In the genomic region with DNA sequence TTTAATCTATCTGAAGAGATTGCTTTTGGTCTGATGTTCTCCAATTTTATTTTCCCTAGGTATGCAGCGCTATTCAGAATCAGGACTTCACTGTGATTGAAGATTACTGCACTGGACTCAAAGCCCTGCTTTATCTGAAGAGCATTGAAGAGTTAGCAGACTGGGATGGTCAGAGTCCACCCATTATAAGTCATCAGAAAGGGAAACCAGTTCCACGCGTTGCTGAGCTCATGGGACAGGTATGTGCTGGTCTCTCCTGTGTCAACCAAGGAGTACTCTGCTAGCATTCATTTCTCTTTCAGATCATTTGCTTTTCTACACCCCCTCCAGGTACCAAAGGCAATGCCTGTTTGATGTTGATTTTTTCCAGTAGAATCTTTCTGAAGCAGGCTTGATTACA, we compare ENCODE assay signal across 25 mouse cellular contexts.
DNase-seq lines count a peak whose midpoint lies in the region; ATAC-seq and TF ChIP-seq lines count a peak whose summit lies in the region.
"Had no signal": no experiment of that assay in that cellular context is flagged by ENCODE, and none has a peak within 500 bp of the region (broad histone marks: within the 10 kb centered on the region; RNA-seq: fewer than 3 reads in every experiment).

No protein-coding gene starts in this region.

- CTCF ChIA-PET in Patski (lab: Charles Lee) = interaction anchor here (1.2 to 1.5 kb wide), 2 partner anchors 13 to 34 kb away, joined by 3 to 4 read pairs; no protein-coding TSS in a partner anchor

- peak; percentile 58; the same call in 1 of the 2 replicates for ATAC-seq in stomach, embryonic 15.5 days (ENCODE audit: insufficient read depth, low FRiP score, low read depth)
- ATAC-seq in stomach, postnatal 0 days (ENCODE audit: low FRiP score, low TSS enrichment) = no peak
- peak; percentile 98 for ATAC-seq in Patski
- peak; percentile 84 for ATAC-seq in intestine, embryonic 15.5 days
- ATAC-seq: activated CD4-positive, CD25-positive, alpha-beta regulatory T cell, adult 4 months; CD4-positive, CD25-positive, alpha-beta regulatory T cell, adult 4 months; forebrain, embryonic 14.5 days; hindbrain, embryonic 16.5 days had no signal

- POLR2A ChIA-PET in Patski (lab: Charles Lee) = no interaction called here

- in situ Hi-C loops in Patski (cut with MboI; ENCODE audit: low pct_unique_long_range_greater_than_20kb) = no loop called here

- WGBS in stomach, embryonic 15.5 days = 77% methylated on average over 3 of the region's 3 CpGs
- 78% methylated on average over 3 of the region's 3 CpGs for WGBS in stomach, postnatal 0 days
- WGBS in intestine, embryonic 15.5 days = 73% methylated on average over 3 of the region's 3 CpGs

- no peak for TF ChIP-seq EP300 in stomach, postnatal 0 days (optimal IDR thresholded peaks at IDR 0.05)

- no peaks in the 10 kb centered on the region for H3K9me3 ChIP-seq in stomach, embryonic 15.5 days
- no peaks in the 10 kb centered on the region for H3K9me3 ChIP-seq in stomach, postnatal 0 days (ENCODE audit: control insufficient read depth, low read length)
- no peaks in the 10 kb centered on the region for H3K9me3 ChIP-seq in intestine, embryonic 15.5 days
- H3K9me3 ChIP-seq: forebrain, embryonic 10.5 days; heart, embryonic 12.5 days; heart, embryonic 15.5 days; hindbrain, embryonic 10.5 days; hindbrain, embryonic 13.5 days had no signal

- no peak for TF ChIP-seq CTCF in stomach, postnatal 0 days (IDR thresholded peaks at IDR 0.05; ENCODE audit: low read depth)
- no peak for TF ChIP-seq CTCF in Patski (IDR thresholded peaks at IDR 0.05)

- H3K4me2 ChIP-seq in stomach, embryonic 15.5 days = no peak overlapping the region
- H3K4me2 ChIP-seq in stomach, postnatal 0 days (replicated peaks; ENCODE audit: low read depth) = no peak overlapping the region
- H3K4me2 ChIP-seq in intestine, embryonic 15.5 days (replicated peaks) = no peak overlapping the region
- H3K4me2 ChIP-seq: heart, embryonic 12.5 days; heart, embryonic 15.5 days; hindbrain, embryonic 13.5 days had no signal

- intact Hi-C loops in left cerebral cortex, postnatal 36 days (cut with DNase I) = no loop called here

- no peaks in the 10 kb centered on the region for H3K36me3 ChIP-seq in stomach, embryonic 15.5 days
- no peaks in the 10 kb centered on the region for H3K36me3 ChIP-seq in stomach, postnatal 0 days (ENCODE audit: control insufficient read depth, insufficient read depth, low read length)
- no peaks in the 10 kb centered on the region for H3K36me3 ChIP-seq in intestine, embryonic 15.5 days
- H3K36me3 ChIP-seq: forebrain, embryonic 10.5 days; heart, embryonic 12.5 days; heart, embryonic 15.5 days; hindbrain, embryonic 10.5 days; hindbrain, embryonic 13.5 days had no signal

- no peak overlapping the region for H3K27ac ChIP-seq in stomach, embryonic 15.5 days
- no peak overlapping the region for H3K27ac ChIP-seq in stomach, postnatal 0 days (replicated peaks)
- no peak overlapping the region for H3K27ac ChIP-seq in intestine, embryonic 15.5 days
- H3K27ac ChIP-seq: forebrain, embryonic 10.5 days; heart, embryonic 15.5 days; hindbrain, embryonic 10.5 days; hindbrain, embryonic 13.5 days had no signal

- H3K4me3 ChIP-seq in stomach, embryonic 15.5 days (replicated peaks) = no peak overlapping the region
- no peak overlapping the region for H3K4me3 ChIP-seq in stomach, postnatal 0 days (ENCODE audit: low read depth, low read length)
- H3K4me3 ChIP-seq in intestine, embryonic 15.5 days (replicated peaks) = no peak overlapping the region
- H3K4me3 ChIP-seq: forebrain, embryonic 10.5 days; heart, embryonic 12.5 days; heart, embryonic 15.5 days; hindbrain, embryonic 10.5 days; hindbrain, embryonic 13.5 days had no signal

- H3K4me1 ChIP-seq in stomach, embryonic 15.5 days = no peaks in the 10 kb centered on the region
- no peaks in the 10 kb centered on the region for H3K4me1 ChIP-seq in stomach, postnatal 0 days (replicated peaks; ENCODE audit: control insufficient read depth, insufficient read depth)
- no peaks in the 10 kb centered on the region for H3K4me1 ChIP-seq in intestine, embryonic 15.5 days (replicated peaks)
- H3K4me1 ChIP-seq: forebrain, embryonic 10.5 days; heart, embryonic 12.5 days; heart, embryonic 15.5 days; hindbrain, embryonic 10.5 days; hindbrain, embryonic 13.5 days had no signal

- DNase-seq in stomach, postnatal 0 days (ENCODE audit: low spot score) = no peak
- DNase-seq in Patski (ENCODE audit: low read depth, low spot score) = peak; percentile 20
- DNase-seq in embryo, embryonic 10.5 days (ENCODE audit: low spot score) = no peak
- DNase-seq in left cerebral cortex, postnatal 36 days (ENCODE audit: low spot score in 2 of 2) = no peak
- DNase-seq: adrenal gland, adult 8-10 months; adrenal gland, postnatal 25 days; cerebellum, adult 11-12 months; cerebellum, adult 8-10 months; cerebellum, postnatal 10 days; cerebellum, postnatal 36 days; gastrocnemius, postnatal 25 days; heart, adult 18-20 months; heart, postnatal 10 days; heart, postnatal 36 days had no signal

- no peak overlapping the region for H3K9ac ChIP-seq in stomach, embryonic 15.5 days
- H3K9ac ChIP-seq in stomach, postnatal 0 days (ENCODE audit: low read length) = no peak overlapping the region
- no peak overlapping the region for H3K9ac ChIP-seq in intestine, embryonic 15.5 days
- H3K9ac ChIP-seq: heart, embryonic 12.5 days; heart, embryonic 15.5 days; hindbrain, embryonic 13.5 days had no signal

- H3K27me3 ChIP-seq in stomach, embryonic 15.5 days (replicated peaks) = no peaks in the 10 kb centered on the region
- H3K27me3 ChIP-seq in stomach, postnatal 0 days (ENCODE audit: control insufficient read depth, insufficient read depth, low read length) = no peaks in the 10 kb centered on the region
- H3K27me3 ChIP-seq in Patski = no peaks in the 10 kb centered on the region
- no peaks in the 10 kb centered on the region for H3K27me3 ChIP-seq in intestine, embryonic 15.5 days (replicated peaks)
- H3K27me3 ChIP-seq: heart, embryonic 12.5 days; heart, embryonic 15.5 days; hindbrain, embryonic 13.5 days had no signal
